Mouse (Mus musculus): ENCODE data around the gene Umodl1.

Umodl1 gene

DNA sequence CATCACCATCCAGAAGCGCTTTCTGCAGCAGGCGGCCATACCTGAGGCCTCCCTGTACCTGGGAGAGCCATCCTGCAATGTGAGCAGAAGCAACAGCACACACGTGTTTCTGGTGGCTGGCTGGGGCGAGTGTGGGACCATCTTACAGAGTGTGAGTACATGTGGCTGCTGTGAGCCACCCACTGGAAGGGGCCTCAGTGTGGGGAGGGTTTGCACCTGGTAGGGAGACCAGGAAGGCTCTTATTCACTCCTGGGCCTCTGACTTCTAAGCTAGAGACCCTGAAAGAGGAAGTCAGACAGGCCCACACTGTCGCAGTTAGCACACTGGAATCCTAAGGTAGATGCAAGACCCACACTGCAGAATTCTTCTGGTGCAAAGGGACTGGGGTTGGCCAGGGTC lies 41.9 kb downstream of the Umodl1 start:
- DNase-seq (ENCODE audit: low spot score in 2 of 2), result no peak

DNA sequence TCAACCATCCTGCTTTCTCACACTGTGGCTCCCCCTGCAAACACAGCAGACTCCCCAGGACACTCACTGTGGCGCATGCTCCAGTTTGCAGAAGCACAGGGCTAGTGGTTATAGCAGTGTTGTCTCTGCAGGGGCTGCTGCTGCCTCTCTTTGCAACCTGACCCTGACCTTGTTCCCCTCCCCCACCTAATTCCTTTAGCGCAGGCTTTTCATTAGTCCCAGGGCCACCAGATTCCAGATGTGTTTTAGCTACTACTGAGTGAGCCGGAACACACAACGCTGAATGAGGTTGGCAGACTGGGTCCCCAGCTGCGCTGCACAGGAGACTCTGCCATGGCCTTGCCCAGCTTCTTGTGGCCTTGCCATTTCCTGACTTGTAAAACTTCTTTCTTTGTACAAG lies 46.5 kb downstream of the Umodl1 start:
- DNase-seq (ENCODE audit: low spot score in 2 of 2), result no peak

- DNase-seq (ENCODE audit: low spot score in 2 of 2), result no peak
Measured at GRCm38 (mm10) chr17:31002613-31003012, 48.2 kb downstream of the Umodl1 start.

DNA sequence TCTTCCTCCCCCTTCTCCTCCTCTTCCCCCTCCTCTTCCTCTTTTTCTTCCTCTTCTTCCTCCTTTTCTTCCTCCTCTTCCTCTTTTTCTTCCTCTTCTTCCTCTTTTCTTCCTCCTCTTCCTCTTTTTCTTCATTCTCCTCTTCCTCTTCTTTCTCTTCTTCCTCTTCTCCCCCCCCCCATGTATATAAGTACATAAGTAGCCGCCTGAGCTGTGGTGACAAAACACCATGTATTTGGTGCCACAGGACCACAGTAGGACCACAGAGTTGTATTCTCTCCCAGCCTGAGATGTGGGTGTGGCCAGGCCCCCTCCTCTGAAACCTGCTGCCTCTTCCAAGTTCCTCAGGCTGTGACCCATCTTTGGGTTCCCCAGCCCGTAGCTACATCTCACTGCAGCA lies 50.8 kb downstream of the Umodl1 start:
- DNase-seq (ENCODE audit: low spot score in 2 of 2), result no peak

DNA sequence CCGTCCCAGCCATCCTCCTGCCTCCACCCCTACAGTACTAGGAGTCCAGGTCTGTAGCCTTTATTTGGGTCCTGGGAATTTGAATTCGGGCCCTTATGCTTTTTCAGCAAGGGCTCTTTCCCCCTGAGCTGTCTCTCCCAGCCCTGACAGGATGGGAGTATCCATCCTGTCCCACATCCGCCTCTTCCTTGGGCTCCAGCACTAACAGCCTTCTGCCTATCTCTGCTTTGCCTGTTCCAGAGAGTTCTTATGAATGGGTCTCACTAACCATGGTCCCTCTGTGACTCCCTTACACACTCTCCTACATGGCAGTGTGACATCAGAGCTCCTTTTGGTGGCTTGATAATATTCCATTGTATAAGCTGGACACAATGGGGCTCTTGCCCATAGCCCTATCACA lies 52.9 kb downstream of the Umodl1 start:
- DNase-seq (ENCODE audit: low spot score in 2 of 2), result no peak

GRCm38 (mm10) chr17:31008416-31008815 lies 54.0 kb downstream of the Umodl1 start:
- DNase-seq (ENCODE audit: low spot score in 2 of 2), result no peak

DNA sequence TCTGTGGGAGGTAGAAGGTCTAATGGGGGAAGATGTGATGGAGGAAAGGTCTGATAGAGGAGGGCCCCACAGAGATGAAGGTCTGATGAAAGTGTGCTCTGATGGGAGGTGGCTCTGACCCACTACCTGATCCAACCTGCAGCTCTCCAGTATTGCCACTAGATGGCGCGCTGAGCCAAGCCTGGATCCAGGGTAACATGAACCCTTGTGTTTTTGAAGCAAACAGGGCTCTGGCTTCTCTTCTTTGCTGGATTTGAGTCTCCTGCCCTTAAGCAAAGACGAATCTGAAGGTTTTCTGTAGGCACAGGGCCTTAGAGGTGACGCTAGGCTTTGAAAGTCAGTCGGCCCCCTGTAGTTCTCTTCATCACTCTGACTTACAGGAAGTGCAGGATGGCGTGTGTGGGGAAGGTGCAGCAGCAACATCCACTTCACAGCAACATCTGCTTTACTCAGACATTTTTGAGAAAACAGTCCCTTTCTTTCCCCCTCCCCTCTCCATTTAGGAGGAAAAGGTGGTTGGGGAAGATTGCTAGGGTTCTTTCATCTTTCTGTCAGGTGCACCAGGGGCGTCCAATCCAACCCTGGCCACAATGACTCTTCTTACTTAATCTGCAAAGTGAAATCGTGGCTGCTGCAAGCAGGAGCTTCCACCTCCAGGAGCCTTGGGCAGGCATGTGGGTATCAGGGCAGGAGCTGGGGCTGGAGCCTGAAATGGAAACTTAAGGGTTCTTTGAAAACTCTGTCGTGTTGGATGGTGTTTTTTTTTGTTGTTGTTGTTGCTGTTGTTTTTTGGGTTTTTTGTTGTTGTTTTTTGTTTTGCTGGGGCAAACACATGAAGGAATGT lies 57.3 kb downstream of the Umodl1 start:
- no peak for DNase-seq (ENCODE audit: low spot score in 2 of 2)

- DNase-seq (ENCODE audit: low spot score in 2 of 2), result no peak
Measured at GRCm38 (mm10) chr17:31018267-31018666, 63.8 kb downstream of the Umodl1 start.

GRCm38 (mm10) chr17:31019505-31019904 lies 65.1 kb downstream of the Umodl1 start:
- no peak for DNase-seq (ENCODE audit: low spot score in 2 of 2)

DNA sequence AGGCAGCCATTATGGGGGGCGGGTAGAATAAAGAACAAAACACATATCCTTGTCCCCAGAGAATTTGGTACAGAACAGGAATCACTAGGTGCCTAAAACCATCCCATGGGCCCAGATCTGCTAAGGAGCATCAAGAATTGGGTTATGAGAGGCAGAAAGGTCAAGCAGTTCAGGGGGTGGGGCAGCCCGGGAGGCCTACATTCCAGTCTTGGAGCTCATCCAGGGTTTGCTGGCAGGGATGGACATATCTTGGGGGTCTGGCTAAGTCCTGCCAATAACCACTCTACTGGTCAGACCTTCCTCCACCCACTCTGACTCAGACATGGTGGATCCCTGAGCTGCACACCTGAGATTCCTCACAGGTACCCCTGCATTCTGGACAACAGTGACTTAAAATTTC lies 65.6 kb downstream of the Umodl1 start:
- DNase-seq (ENCODE audit: low spot score in 2 of 2), result no peak

DNA sequence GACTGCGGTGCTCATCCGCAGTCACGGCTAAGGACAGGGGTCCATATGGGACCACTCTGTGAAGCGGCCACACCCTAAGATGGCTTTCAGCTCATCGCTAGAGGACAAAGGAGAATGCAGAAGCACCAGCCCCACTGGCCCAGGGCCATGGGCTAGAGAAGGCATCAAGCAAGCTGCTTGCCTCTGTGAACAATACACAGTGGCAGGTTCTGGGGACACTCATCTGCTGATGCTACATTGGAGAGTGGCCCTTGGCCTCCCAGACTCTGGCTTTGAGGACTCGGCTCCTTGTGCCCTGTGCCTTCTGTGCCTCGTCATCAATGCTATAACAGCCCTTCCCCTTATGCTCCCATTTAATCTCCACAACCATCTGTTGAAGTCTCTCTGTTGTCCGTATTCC lies 66.8 kb downstream of the Umodl1 start:
- no peak for DNase-seq (ENCODE audit: low spot score in 2 of 2)

DNA sequence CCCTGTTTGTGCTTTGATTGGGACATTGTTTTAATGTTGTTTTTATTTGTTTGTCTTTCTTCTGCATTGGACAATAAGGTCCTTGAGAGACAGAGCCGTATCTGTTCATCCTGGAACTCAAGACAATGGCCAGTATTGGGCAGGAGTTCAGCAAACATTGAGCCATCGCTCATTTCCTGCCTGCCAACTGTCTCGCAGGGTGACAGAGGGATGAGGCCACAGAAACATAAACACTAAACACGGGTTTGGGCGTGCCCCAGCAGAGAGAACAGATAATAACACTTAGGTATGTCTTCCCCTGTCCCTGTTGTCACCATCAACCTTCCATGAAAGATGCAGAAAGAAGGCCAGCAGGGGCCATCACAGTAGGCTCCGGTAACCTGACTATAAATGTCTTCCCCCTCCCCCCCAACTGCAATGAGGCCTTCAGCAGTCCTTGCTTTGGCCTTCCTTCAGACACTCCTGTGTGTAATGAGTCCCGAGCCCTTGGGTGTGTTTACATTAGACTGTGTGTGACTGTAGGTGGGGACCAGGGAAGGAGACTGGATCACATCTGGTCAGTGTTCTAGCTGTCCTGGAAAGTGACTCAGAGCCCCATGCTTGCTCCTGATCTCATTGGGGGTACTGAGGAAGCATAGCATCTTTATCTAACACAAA lies 69.8 kb downstream of the Umodl1 start:
- DNase-seq (ENCODE audit: low spot score in 2 of 2), result no peak

DNA sequence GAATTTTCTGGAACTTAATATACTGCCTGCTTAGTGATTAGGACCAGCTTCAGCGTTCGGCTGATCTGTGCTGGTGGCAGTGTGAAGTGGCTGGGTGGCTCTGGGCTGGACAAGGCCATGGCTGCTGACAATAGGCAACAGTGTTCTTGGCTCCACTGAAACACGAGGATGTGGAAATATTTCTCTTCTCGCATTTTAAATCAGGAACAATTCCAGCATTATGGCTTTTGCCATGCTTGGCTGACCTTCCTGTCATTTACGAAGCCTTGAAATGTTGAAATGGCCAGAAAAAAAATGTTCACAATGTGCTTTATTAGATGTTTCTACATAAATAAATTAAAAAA lies 70.3 kb downstream of the Umodl1 start:
- DNase-seq (ENCODE audit: low spot score in 2 of 2), result no peak

DNA sequence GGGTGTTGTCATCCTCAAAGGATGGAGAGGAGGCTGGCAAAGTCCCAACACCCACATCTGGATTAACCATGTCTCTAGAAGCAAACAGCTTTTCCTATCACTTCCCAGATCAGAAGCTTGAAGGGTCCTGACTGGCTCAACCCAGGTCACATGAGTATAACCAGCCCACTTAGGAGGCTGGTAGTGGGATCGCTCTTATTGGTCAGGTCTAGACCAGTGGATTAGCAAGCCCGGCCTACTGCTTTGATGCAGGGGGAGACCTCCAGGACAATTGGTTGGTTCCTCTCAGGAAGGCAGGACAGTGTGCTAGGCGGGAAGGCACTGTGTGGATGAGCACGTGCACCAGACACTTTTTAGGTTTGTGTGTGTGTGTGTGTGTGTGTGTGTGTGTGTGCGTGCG lies 72.5 kb downstream of the Umodl1 start:
- DNase-seq (ENCODE audit: low spot score in 2 of 2), result no peak

DNA sequence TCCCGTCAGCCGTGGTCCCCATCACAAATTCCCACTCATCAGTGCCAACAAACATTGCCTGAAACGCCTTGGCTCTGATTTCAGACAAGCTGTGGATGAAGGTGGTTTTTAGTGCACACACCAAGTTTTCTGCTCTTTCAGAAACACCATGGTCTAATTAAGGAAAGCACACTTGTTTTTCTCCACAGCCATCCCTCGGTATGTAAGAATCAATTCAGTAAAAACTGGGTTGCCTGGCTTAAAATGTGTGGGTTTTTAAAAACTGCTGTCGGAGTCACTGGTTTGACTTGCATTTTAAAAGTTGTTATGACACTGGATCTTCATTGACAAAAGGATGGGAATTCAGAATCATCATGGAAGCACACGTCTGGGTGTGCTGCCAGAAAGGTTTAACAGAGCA lies 73.3 kb downstream of the Umodl1 start:
- DNase-seq (ENCODE audit: low spot score in 2 of 2), result no peak

DNA sequence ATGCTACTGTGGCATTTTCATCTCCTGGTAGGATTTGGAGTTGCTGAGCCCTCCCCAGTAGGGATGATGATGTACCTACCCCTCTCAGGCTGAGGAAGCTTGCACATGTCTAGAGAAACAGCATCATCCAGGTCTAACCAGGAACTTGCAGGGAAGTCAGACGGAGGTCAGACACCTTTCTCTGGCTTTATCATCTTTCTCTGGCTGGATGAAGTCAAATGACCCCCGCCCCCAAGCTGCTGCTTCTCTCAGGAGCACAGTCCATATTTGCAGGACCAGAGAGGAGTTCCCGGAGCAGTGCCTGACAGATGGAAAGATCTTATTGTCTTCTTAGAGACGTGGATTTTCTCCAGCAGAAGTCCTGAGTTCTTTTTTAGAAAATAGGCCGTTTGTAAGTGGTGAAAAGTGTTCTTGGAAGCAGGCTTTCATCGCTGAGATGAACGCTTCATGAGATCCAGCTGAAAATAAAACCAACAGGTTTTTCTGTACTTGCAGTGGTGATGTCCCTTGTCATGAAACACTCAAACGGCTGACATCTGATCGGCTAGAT lies 74.5 kb downstream of the Umodl1 start:
- no peak for DNase-seq (ENCODE audit: low spot score in 2 of 2)

DNA sequence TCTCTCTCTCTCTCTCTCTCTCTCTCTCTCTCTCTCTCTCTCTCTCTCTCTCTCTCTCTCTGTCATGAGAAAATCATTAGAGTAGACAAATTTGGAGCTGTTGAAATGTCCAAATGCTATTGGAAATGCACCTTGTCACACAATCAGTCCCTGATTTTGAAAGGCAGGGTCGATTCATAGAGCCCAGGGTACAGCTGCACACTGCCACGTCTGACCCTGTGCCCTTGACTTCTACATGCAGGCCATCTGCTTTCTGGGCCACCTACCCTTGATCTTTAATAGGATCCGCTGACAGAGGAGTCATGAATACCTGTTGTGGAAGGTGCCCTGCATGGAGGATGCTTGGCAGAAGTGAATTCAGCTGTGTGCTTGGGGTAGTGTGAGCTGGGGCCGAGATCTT lies 75.0 kb downstream of the Umodl1 start:
- no peak for DNase-seq (ENCODE audit: low spot score in 2 of 2)

GRCm38 (mm10) chr17:31032341-31032740 lies 77.9 kb downstream of the Umodl1 start:
- DNase-seq (ENCODE audit: low spot score in 2 of 2), result no peak

DNA sequence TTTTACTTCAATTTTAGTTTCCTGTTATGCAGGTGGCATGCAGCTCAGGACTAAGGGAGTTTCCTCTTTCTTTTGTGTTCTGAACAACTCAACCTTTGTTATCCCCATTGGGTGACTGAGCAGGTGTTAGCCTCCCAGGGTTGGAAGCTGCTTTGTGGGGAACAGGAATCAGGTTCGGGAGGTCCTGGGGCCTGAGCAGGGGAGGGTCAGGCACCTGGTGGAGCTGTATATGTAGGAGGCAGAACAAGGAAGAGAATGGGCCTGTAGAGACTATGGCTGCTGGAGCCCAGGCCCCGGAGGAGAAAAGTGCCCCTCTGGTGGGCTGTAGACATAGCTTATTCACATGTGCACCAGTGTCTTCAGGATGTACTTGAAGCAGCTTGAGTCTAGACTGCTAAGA lies 78.8 kb downstream of the Umodl1 start:
- DNase-seq (ENCODE audit: low spot score in 2 of 2), result no peak

GRCm38 (mm10) chr17:31034165-31034564 lies 79.7 kb downstream of the Umodl1 start:
- DNase-seq (ENCODE audit: low spot score in 2 of 2), result no peak

- no peak for DNase-seq (ENCODE audit: low spot score in 2 of 2)
Measured at GRCm38 (mm10) chr17:31034674-31035356, 80.4 kb downstream of the Umodl1 start.

- no peak for DNase-seq (ENCODE audit: low spot score in 2 of 2)
Measured at GRCm38 (mm10) chr17:31036168-31036876, 81.9 kb downstream of the Umodl1 start.
